Mouse (Mus musculus) hindbrain, embryonic 10.5 days (tissue): ENCODE data around the gene Mia. TPM values are rescaled to one million over a fixed set of nuclear protein-coding genes. Genes with fewer than 3 reads are reported as not detected.

Experiments used
- DNase-seq: peaks from one replicate; pipeline ENCODE4 v3.0.0-alpha.2; 2017; ENCODE audit warnings: low spot score
- H3K27ac ChIP-seq: fragments of 300-500 bp; sonication (generic); 2 replicates; pipeline ENCODE4 v1.5.1; 2016; ENCODE audit warnings: mild to moderate bottlenecking, moderate library complexity
- H3K27me3 ChIP-seq: fragments of 300-500 bp; sonication (generic); 2 replicates; pipeline ENCODE4 v1.6.1; 2016; ENCODE audit warnings: mild to moderate bottlenecking; ENCODE audit not compliant: poor library complexity, insufficient read depth, severe bottlenecking
- H3K36me3 ChIP-seq: fragments of 300-500 bp; sonication (generic); 2 replicates; pipeline ENCODE4 v1.6.1; 2016; ENCODE audit warnings: mild to moderate bottlenecking, moderate library complexity
- H3K4me1 ChIP-seq: fragments of 300-500 bp; sonication (generic); replicated peaks from 2 replicates; pipeline ENCODE4 v1.6.1; 2016; ENCODE audit warnings: mild to moderate bottlenecking
- H3K4me3 ChIP-seq: fragments of 300-500 bp; sonication (generic); 2 replicates; pipeline ENCODE4 v1.5.1; 2016; ENCODE audit warnings: mild to moderate bottlenecking, moderate library complexity
- H3K9me3 ChIP-seq: fragments of 300-500 bp; sonication (generic); 2 replicates; pipeline ENCODE4 v1.6.1; 2016; ENCODE audit warnings: mild to moderate bottlenecking, moderate library complexity
- WGBS: fragments of 180-500 bp; shearing (Covaris S2); methylation state at CpG from one replicate; pipeline ENCODE4 v1.1.7; 2016; 5-methylcytosine and 5-hydroxymethylcytosine counted together
- polyA plus RNA-seq: library from polyadenylated mRNA; unstranded; fragments of >200 nt; fragmentation: Nextera tagmentation; extraction: Ambion mirVana; gene quantifications from 2 replicates; pipeline ENCODE4 v1.2.1, GENCODE M21; 2016

Mia gene
- polyA plus RNA-seq, 1 experiment from 2014 or later: 1.2 TPM

DNA sequence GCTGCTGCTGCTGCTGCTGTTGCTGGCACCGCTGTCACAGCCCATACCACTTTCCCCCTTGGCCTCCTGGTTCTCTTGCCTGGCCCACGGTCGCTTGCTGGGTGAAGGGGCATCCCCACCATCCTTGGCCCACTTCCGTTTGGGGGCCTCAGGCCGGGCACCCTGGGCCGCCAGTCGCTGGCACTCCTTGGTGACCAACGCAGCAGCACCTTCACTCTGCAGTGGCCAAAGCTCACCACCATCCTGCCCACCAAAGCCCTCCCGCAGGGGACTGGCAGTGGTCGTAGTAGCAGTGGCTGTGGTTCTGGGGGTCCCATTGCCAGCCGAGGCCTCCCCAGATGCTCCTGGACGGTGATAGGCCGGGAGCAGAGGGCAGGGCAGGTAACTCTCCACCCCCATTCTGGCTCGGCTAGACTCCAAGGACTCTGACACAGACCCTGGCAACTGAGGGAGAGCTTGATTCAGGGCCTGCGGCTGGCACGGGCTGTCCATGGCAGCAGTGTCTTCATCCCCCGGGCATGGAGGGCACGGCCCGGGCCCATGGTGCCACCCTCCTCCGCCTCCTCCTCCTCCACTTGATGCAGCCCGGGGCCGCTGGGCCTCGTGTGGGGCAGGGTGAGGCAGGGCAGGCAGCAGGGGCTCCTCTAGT is 15.8 kb downstream of the Mia start:
- H3K27me3 ChIP-seq: no peaks in the 10 kb centered on the region
- peaks cover 65% of the 10 kb centered on the region for H3K4me1 ChIP-seq
- peaks cover 52% of the 10 kb centered on the region for H3K36me3 ChIP-seq
- H3K4me3 ChIP-seq: peak overlapping the region; percentile 69
- no peaks in the 10 kb centered on the region for H3K9me3 ChIP-seq
- 79% methylated on average over 23 of the region's 23 CpGs for WGBS
- peak overlapping the region; percentile 99 for H3K27ac ChIP-seq
- no peak for DNase-seq

DNA sequence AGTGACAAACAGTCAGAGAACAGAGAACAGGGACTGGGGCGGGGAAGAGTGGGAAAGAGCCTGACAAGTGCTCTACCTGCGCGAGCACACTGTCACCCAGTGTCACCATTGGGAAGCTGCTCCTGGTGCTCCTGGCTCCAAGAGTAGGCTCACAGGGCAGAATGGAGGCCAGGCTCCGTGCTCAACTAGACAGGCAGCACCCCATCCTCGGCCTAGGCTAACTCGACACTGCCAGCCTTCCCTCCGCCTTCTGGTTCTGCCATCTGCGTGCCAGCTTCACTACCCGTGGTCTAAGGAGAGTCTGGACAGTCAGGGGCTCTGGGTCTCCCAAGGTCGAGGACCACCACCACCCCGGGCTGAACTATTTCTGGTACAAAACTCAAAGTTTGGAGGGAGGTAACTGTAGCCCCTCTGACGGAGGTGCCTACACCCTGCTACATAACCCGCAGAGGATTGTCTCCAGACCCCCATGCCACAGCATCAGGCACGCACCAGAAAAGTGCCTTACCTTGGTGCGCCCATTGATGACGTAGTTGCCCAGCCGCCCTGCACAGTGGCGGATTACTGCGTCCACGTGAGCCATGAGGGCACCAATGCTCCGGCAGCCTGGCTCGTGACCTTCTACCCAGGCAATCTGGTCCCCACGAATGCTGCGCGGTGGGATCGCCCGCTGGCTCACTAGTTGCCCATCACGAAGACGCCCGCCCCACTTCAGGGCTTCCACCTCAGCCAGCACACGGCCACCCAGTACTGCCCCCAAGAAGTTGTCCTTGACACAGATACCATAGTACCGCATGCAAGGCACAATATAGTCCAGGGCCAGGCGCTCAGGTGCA is 16.6 kb downstream of the Mia start:
- peaks cover 68% of the 10 kb centered on the region for H3K4me1 ChIP-seq

DNA sequence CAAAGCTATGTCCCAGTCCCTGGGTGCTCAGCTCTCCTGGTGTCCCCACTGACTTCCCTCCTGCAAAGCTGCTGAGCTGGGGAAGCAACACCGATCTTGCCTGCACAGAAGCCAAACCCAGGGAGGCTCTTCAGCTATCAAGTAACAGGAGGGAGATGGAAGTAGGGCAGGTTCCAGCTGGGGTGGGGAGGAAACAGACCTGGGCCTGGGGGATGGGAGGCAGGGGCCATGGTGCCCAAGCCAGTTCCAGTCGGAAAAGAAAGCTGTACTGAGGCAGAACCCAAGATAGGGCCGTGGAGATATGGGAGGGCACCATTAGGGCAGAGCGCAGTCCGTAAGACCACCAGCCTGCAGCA is 17.5 kb downstream of the Mia start:
- Histone ChIP-seq H3K9me3 (no peaks in the 10 kb centered on the region), H3K27ac (no peak overlapping the region), H3K27me3 (no peaks in the 10 kb centered on the region), H3K4me1 (peaks cover 68% of the 10 kb centered on the region), H3K36me3 (peaks cover 65% of the 10 kb centered on the region), H3K4me3 (peak overlapping the region; percentile 69; the same call in 1 of the 2 replicates)
- no peak for DNase-seq
- WGBS: 89% methylated on average over 5 of the region's 5 CpGs

More for the DNA sequence above, 16.6 kb downstream of the Mia start:
- DNase-seq: no peak
- Histone ChIP-seq H3K36me3 (peaks cover 59% of the 10 kb centered on the region), H3K27ac (peak overlapping the region; percentile 99), H3K4me3 (peak overlapping the region; percentile 69), H3K27me3 (no peaks in the 10 kb centered on the region), H3K9me3 (no peaks in the 10 kb centered on the region)
- WGBS: 79% methylated on average over 33 of the region's 33 CpGs

DNA sequence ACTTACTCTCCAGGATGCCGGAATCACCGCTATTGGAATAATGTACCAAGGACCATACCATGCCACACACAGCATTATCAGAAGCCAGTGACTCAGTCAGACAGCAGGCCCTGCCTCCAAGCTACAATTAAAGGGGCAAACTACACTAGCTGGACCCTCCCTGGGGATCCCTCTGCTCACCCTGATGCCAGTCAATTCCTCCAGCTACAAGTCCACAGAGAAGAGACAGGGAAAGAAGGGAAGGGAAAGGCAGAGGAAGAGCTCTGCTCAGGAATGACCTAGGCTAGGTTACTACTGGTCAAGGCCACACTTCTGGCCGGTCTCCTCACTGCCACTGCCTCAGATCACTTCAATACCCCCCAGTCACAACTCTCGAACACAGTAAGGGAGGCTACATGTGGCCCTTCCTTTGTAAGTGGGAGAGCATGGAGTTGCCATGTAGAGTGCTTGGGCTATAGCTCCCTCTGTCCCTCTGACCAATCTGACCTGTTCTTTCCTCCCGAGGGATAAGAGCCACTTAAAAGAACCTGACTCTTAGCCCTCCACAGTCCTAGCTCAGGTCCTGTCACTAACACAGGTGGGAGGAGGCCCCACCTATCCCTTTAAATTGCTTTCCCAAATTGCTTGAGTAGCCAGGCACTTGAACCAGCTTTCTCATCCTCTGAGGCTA is 18.0 kb downstream of the Mia start:
- Histone ChIP-seq H3K4me1 (peaks cover 68% of the 10 kb centered on the region), H3K27ac (no peak overlapping the region), H3K9me3 (no peaks in the 10 kb centered on the region), H3K4me3 (peak overlapping the region; percentile 69), H3K36me3 (peaks cover 70% of the 10 kb centered on the region), H3K27me3 (no peaks in the 10 kb centered on the region)
- WGBS: 85% methylated on average over 5 of the region's 5 CpGs
- no peak for DNase-seq

DNA sequence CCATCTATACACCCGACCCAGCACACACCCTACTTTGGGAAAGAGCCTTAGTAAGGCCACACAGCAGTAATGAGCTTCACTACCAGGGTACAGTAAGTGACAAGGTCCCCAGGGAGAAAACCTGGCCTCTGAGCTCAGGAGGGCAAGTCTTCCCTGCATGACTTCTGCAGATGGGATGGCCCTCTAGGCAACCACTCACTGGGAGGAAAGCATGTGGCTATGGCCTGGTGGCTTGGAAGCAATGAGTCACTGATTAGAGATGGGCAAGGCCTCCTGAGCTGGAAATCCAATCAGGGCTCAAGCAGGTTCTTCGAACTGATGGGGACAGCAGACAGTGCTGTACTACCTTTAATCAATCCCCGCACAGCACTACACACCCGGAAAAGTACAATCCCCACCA is 19.2 kb downstream of the Mia start:
- Histone ChIP-seq H3K27ac (no peak overlapping the region), H3K36me3 (peaks cover 80% of the 10 kb centered on the region), H3K4me1 (peaks cover 60% of the 10 kb centered on the region), H3K4me3 (0 out of 2 replicates have a peak overlapping the region, but pooled peaks have one; percentile 6), H3K9me3 (no peaks in the 10 kb centered on the region), H3K27me3 (no peaks in the 10 kb centered on the region)
- DNase-seq: no peak
- 86% methylated on average over 4 of the region's 4 CpGs for WGBS

DNA sequence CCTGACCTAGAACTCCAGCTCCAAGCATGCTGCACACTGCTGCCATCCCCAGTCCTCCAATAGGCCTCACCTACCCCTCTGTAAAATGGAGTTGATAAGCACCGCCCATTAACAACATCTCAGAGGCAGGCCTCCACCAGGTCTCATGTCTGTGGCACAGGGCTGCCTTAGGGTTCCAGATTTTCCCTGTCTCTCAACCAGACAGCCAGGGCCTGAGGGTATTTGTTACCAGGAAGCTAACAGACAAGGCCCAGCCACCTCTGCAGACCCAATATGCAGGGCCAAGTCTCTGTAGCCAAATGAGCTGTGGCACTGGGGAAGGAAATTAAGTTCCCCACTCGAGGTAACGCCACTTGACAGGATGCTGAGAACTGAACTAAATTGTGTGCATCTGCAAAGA is 20.0 kb downstream of the Mia start:
- DNase-seq: no peak
- 83% methylated on average over 3 of the region's 3 CpGs for WGBS
- no peak overlapping the region for H3K27ac ChIP-seq
- H3K27me3 ChIP-seq: no peaks in the 10 kb centered on the region
- H3K4me1 ChIP-seq: peaks cover 60% of the 10 kb centered on the region
- H3K9me3 ChIP-seq: no peaks in the 10 kb centered on the region
- no peak overlapping the region for H3K4me3 ChIP-seq
- H3K36me3 ChIP-seq: peaks cover 81% of the 10 kb centered on the region

DNA sequence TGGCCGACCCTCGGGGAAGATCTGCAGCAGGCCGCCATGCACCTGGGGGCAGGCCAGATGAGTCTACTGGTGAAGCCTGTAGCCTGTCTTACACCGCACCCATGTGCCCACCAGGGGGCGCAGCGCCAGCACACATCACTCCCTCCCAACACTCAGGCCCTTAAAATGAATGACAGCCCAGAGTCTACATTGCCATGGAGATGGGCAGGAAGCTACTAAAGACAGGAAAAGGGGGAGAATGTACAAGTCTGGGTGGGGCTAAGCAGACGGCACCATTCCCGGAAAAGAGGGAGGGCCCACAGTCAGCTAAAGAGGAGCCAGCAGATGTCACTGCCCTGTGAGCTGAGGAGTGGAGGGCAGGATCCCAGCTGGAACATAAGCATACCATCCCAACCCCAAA is 21.1 kb downstream of the Mia start:
- no peak overlapping the region for H3K4me3 ChIP-seq
- H3K27me3 ChIP-seq: no peaks in the 10 kb centered on the region
- WGBS: 19% methylated on average over 8 of the region's 8 CpGs
- H3K9me3 ChIP-seq: no peaks in the 10 kb centered on the region
- H3K36me3 ChIP-seq: peaks cover 75% of the 10 kb centered on the region
- peak; percentile 85 for DNase-seq
- peaks cover 50% of the 10 kb centered on the region for H3K4me1 ChIP-seq
- H3K27ac ChIP-seq: 0 out of 2 replicates have a peak overlapping the region, but pooled peaks have one; percentile 0

DNA sequence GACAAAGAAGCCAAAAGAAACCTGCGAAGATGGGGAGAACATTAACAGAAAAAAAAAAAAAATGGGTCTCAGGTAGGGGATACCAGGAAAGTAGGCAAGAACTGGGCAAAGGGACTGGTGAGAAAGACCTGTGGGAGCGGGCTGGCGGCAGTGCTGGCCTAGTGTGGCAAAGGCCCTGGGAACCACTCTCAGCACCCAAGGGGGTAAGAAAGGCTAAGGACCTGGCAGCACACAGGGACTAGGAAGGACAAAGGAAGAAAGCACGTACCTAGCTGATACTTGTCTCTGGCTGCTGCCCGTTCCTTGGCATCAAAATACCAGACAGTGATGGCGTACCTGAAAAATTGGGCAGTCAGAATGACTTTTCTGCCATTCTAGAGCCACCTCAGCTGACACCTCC is 21.7 kb downstream of the Mia start:
- H3K27me3 ChIP-seq: no peaks in the 10 kb centered on the region
- 95% methylated on average over 6 of the region's 6 CpGs for WGBS
- no peak overlapping the region for H3K4me3 ChIP-seq
- no peaks in the 10 kb centered on the region for H3K9me3 ChIP-seq
- H3K27ac ChIP-seq: no peak overlapping the region
- DNase-seq: no peak
- peaks cover 43% of the 10 kb centered on the region for H3K4me1 ChIP-seq
- H3K36me3 ChIP-seq: peaks cover 69% of the 10 kb centered on the region

DNA sequence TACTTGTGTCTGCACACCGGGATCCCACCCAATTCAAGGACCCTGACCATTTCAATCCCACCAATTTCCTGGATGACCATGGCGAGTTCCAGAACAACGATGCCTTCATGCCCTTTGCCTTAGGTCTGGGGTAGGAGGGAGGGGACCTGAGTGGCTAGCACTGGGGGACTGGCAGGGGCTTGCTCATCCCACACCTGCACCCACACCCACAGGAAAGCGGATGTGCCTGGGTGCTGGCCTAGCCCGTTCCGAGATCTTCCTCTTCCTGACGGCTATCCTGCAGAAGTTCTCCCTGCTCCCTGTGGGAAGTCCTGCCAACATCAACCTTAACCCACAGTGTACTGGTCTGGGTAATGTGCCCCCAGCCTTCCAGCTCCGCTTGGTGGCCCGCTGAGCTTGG is 22.8 kb downstream of the Mia start:
- Histone ChIP-seq H3K36me3 (peaks cover 58% of the 10 kb centered on the region), H3K4me3 (no peak overlapping the region), H3K4me1 (peaks cover 33% of the 10 kb centered on the region), H3K27me3 (no peaks in the 10 kb centered on the region), H3K9me3 (no peaks in the 10 kb centered on the region), H3K27ac (no peak overlapping the region)
- no peak for DNase-seq
- 95% methylated on average over 9 of the region's 9 CpGs for WGBS

DNA sequence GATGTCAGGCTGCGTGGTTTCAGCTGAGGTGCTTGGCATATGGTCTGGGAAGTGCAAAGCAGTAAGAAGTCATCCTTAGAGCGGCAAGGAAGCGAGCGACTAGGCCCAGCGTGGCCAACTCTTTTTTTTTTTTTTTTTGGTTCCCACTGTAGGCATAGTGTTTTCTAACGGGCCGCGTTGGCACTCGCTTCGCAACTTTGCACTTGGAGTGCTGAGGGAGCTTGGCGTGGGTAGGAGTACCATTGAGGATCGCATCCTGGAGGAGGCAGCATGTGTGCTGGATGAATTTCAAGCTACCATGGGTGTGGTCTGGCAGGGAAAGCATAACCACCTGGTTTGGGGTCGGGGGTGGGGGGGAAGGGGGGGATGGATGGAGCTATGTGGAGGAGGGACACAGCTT is 25.0 kb downstream of the Mia start:
- WGBS: 83% methylated on average over 13 of the region's 13 CpGs
- Histone ChIP-seq H3K36me3 (peaks cover 36% of the 10 kb centered on the region), H3K27me3 (no peaks in the 10 kb centered on the region), H3K27ac (no peak overlapping the region), H3K9me3 (no peaks in the 10 kb centered on the region), H3K4me1 (peaks cover 11% of the 10 kb centered on the region), H3K4me3 (no peak overlapping the region)
- DNase-seq: no peak

DNA sequence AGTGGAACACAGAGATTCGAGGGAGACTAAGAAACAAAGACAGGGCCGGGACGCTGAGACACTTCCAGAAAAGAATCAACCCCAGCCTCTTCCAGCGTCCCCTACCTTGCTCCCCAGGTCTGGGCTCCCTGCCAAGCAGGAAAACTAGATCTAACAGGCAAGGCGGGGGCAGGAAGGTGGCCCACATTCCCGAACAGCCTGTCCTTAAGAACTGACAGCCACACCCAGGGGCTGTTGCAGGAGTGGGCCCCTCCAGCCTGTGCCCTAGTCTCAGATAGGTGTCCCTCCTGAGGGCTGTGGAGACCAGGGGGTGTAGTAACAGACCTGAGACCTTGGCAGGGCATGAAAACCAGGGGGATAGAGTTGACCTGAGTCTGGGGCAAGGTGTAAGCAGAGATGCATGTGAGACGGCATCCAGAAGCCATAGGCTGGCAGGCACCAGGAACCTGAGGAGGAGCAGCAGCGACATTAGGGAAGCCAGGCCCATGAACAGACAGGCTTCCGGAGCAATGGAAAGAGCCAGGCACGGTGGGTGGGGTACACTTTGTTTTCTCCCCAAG is 27.7 kb downstream of the Mia start, which contains the start of gene Cyp2t4:
Gene Cyp2t4, plus strand, starts transcription at position 510 of the 560 bp plus-strand sequence.
- DNase-seq: no peak
- H3K4me3 ChIP-seq: no peak within 1 kb of the TSS
- no peaks in the 10 kb centered on the region for H3K27me3 ChIP-seq
- no peaks in the 10 kb centered on the region for H3K4me1 ChIP-seq
- H3K36me3 ChIP-seq: peaks cover 15% of the 10 kb centered on the region
- no peaks in the 10 kb centered on the region for H3K9me3 ChIP-seq
- H3K27ac ChIP-seq: no peak within 1 kb of the TSS
- 79% methylated on average over 10 of the region's 10 CpGs for WGBS

DNA sequence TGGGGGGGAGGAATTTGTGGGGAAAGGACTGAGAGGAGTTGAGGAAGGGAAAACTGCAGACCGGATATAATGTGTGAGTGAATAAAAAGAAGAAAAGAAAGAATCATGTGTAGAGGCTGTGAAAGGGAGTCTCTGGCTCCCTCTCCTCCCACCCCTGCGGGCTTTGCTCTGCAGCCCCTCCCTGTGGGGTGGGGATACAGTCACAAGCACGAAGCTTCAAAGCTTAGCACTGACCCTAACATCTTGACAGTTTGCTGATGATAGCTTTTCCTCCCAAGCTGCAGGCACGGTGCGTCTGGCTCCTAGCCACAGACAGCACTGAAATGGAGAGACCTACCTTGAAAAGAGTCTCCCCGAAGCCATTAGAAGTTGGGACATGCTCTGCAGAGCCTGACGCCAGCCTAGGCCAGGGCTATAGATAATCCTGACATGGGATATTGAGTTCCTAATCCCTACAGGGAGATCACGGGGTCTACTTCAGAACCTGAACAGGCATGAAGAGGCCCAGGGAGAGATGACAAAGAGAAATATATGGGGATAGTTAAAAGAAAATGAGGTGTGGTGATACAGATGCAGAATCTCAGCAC is 44.5 kb downstream of the Mia start:
- DNase-seq: no peak
- no peaks in the 10 kb centered on the region for H3K27me3 ChIP-seq
- WGBS: 75% methylated on average over 8 of the region's 8 CpGs
- no peak overlapping the region for H3K4me3 ChIP-seq
- no peak overlapping the region for H3K27ac ChIP-seq
- H3K36me3 ChIP-seq: no peaks in the 10 kb centered on the region
- no peaks in the 10 kb centered on the region for H3K4me1 ChIP-seq
- H3K9me3 ChIP-seq: peaks cover 16% of the 10 kb centered on the region
